Mouse (Mus musculus) adrenal gland, adult 8-10 months (tissue): Measurements from ENCODE around the gene Ptcd2. TPM values are rescaled to one million over a fixed set of nuclear protein-coding genes. Genes with fewer than 3 reads are reported as not detected.
"Not testable (repeated sequence)": the region's sequence is repeated elsewhere in the genome, so short reads cannot be mapped to it uniquely, and the experiment has no call there.

Experiments
- DNase-seq: peaks from one replicate; pipeline ENCODE4 v3.0.0; 2022
- total RNA-seq, 4 experiments: library from RNA; stranded (reverse); gene quantifications; 2 replicates each; pipeline ENCODE4 v1.2.4; 2022

The Ptcd2 gene
- total RNA-seq, 4 experiments from 2014 or later, result 31.7 to 40.4 (median 35.0) TPM

GRCm38 (mm10) chr13:99355861-99356260, 11.4 kb upstream of the Ptcd2 start:
- DNase-seq, result no peak

GRCm38 (mm10) chr13:99355072-99355471, 10.6 kb upstream of the Ptcd2 start:
- DNase-seq, result no peak

DNA sequence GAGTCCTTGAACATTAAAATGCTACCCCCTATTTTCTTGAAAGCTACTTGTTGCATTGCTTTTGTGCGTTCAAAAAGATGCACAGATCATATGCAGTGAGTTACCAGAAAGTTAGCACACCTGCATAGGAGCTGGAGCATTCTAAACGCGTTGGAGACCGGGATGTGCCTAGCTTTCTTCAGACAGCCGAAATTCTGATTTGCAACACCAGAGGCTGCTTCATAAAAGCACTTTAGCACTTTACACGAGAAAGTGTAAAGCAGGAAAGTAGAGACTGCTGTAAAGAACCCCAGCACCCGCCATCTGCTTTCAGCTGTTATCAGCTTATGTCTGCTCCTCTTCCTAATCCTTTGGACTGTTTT, 9.0 kb upstream of the Ptcd2 start:
- DNase-seq, result no peak

DNA sequence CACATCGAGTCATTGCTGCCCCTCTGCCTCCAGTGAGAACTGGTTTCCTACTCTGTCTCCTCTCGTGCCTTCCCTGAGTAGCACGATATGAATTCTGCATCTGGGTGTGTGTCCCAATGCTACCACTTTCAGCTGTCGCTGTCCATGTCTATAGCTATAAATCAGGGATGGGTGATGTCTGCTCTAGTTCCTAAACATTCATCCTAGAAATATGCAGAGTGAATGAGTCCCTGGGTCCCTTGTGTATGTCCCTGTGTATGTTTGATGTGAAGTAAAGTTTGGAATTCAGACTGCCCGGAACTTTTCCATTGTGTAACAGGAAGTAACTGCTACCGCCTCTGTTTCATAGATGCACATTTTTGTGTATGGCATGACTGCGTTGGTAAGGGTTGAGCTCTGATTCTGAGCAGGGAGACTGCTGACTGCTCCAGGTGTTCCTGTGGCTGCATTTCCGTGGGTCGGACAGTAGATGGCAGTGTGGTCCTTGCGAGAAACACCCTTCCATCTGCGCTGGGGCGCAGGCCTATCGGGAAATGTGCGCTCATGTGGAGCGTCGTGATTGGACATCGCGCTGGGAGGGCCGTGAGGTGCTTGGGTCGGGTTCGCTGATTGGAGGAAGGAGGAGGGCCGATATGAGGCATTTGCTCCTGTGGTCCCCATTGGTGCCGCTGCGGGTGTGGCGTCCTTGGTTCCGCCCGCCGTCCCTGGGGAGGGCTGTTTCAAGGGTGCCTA, 8.4 kb upstream of the Ptcd2 start:
- peak; percentile 97 for DNase-seq

DNA sequence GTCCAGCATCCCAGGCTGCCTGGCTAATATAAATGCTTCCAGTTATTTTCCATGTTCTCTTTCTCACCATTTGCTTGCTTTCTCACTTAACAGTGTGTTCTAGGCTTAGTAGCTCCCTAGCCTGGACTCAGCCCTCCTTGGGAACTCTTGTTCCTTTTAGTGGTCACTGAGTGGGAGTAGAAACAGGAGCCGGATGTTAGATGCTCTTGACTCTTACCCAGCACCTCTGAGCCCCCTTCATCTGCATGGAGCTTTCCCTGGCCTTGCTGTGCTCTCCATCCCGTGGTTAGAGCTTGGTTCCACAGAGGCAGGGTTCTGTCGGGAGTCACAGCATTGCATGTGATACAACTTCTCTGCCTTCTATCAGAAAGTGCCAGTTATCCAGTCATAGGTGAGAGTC, 7.1 kb upstream of the Ptcd2 start:
- DNase-seq, result no peak

DNA sequence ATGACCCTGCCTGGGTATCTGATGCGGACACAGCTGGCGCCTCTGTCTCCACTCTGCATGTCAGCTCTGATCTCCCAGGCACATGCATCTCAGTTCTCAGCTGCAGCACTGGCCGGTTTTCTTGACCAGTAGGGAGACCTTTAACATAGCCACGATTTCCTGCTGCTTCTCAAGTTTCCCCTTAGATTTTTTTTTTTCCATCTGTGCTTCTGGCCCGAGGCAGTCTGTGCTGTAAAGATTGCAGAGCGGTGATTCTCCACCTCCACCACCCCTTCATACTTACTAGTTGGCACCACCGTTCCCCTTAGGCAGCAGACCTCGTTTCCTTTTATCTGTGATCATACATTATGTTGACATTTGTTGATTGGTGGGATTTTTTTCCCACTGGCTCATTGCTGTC, 6.7 kb upstream of the Ptcd2 start:
- no peak for DNase-seq

- DNase-seq, result no peak
Observed at GRCm38 (mm10) chr13:99350009-99350408, 5.5 kb upstream of the Ptcd2 start.

DNA sequence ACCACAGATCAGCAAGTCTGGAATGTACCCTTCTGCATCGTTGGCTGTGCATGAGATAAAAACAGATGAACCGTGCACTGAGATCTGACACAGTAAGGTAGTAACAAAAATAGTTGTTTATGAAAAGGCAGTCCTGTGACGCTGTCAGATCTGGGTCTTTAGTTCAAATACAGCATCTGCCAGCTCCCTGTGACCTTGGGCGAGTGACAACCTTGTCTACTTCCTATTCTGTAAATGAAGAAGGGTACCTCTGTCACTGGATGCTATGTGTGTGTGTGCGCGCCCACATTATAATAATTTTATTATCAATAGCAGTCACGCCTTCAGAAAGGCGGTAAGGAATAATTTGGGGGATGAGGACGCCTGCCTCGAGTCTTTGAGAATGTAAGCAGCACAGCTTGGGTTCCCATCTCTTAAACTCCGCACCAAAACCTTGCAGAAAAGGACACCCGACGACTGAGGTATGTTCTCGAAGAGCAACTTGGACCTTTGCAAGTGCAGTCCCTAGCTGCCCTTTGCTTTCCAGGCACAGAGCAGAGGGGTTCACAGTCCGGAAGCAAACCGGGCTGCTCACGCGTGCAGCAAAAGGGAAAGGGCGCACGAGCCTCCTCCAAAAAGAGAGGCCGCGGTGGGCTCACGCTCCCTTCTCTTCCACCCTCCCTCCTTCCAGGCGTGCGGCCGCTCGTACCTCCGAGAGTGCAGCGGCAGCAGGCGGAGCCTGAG, 468 bp downstream of the Ptcd2 start:
- DNase-seq, result no peak

GRCm38 (mm10) chr13:99341504-99341903, 3.0 kb downstream of the Ptcd2 start:
- DNase-seq, result no peak

DNA sequence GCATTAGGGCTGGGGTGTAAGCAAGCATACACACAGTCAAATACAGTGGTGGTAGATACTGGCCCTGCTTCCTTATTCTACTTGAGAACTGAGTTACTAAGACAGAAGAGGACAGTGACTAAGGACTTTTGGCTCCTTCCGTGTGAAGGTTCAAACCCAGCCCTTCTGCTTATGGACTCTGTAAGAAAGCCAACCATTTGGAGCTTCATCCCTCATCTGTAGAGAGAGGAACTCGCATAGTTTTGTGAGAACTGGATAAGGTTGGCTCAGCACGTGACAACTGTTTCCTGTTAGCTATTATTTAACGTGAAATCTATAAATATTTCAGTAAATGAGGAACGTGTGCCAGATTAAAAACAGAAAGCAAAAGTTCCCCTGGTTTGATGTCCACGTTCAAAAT, 7.0 kb downstream of the Ptcd2 start:
- DNase-seq, result no peak

DNA sequence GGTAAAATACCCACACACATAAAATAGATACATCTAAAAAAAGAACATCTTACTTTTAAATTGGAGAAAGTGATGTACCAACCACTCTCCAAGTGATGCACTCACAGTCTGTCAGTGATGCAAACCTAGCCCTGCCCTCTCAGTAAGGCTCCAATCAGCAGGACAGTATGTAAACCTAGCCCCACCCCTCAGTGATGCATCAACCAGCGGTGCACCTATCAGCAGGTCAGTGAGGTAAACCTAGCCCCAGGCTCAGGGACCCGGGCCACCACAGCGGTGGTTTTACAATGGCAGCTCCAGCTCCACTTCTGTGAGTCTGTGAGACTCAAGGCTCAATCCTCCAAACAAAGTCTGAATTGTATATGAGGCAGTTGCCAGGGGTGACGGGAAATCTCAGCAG, 13.2 kb downstream of the Ptcd2 start:
- no peak for DNase-seq

DNA sequence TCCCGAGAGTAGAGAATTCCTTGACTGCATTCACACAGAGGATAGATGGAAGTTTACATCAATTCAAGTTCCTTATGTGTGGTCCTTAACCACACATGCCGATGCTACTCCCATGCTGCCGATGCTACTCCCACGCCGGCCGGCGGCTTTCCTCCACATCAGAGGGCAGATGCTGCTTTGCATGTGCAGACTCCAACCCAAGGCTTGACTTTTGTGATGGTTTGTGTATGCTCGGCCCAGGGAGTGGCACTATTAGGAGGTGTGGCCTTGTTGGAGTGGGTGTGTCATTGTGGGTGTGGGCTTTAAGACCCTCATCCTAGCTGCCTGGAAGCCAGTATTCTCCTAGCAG, 20.2 kb downstream of the Ptcd2 start:
- not testable (repeated sequence) for DNase-seq

GRCm38 (mm10) chr13:99323632-99324336, 20.7 kb downstream of the Ptcd2 start:
- no peak for DNase-seq

- not testable (repeated sequence) for DNase-seq
Observed at GRCm38 (mm10) chr13:99322915-99323314, 21.6 kb downstream of the Ptcd2 start.

- DNase-seq, result no peak
Observed at GRCm38 (mm10) chr13:99320453-99320852, 24.1 kb downstream of the Ptcd2 start.

DNA sequence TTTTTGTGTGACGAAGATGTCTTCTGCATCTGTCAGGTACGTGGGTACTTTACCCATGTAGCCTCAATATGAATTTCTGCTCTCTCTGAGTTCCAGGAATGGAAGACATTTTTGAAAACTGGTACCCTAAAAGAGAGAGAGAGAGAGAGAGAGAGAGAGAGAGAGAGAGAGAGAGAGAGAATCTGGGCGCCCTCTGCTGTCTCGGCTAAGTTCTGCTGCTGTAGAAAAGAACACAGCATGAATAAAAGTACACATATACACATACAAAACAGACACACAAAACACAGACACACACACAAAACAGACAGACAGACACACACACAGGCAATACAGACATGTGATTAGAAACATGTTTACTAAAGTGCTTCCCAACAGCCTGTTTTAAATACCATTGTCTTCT, 27.4 kb downstream of the Ptcd2 start:
- DNase-seq, result no peak

DNA sequence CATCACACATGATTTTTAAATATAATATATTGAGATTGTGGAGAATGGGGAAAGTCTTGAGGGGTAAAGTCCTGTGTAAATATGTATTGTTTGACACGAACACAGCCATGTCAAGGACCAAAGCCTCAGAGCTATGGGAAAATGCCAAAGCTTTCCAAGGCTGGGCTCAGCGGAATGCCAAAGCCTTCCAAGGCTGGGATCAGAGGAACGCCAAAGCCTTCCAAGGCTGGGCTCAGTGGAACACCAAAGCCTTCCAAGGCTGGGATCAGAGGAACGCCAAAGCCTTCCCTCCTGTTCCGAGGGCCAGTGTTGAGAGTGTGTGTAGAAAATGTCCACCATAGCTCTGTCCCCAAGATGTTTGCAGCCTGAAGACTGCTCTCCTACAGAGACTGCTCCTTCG, 28.1 kb downstream of the Ptcd2 start:
- DNase-seq, result peak; percentile 24

- DNase-seq, result no peak
Observed at GRCm38 (mm10) chr13:99314657-99315181, 29.8 kb downstream of the Ptcd2 start.

GRCm38 (mm10) chr13:99314098-99314497, 30.4 kb downstream of the Ptcd2 start:
- DNase-seq, result no peak

- no peak for DNase-seq
Observed at GRCm38 (mm10) chr13:99308393-99308792, 36.1 kb downstream of the Ptcd2 start.

- peak; percentile 60 for DNase-seq
Observed at GRCm38 (mm10) chr13:99307930-99308359, 36.6 kb downstream of the Ptcd2 start.

GRCm38 (mm10) chr13:99306164-99306563, 38.3 kb downstream of the Ptcd2 start:
- DNase-seq, result no peak

DNA sequence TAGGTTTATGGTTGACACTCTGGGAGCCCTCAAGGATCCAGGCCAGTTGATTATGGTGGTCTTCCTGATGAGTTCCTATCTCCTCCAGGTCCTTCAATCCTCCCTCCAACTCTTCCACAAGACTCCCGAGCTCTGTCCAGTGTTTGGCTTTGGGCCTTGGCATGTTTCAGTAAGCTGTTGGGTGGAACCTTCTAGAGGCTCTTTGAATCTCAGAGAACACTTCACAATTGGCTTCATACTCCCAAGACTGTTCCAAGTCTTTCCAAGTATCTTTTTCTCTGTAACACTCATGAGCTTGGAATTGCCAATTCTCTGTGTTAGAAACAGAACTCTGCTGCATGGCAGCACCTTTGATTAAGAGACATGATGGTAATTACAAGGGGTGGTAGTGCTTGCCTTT, 39.3 kb downstream of the Ptcd2 start:
- DNase-seq, result no peak
